Mouse (Mus musculus) heart, embryonic 10.5 days (tissue): ENCODE measurements around the gene Polg2. TPM values are rescaled to one million over a fixed set of nuclear protein-coding genes. Genes with fewer than 3 reads are reported as not detected.
"Not testable (repeated sequence)": the region's sequence is repeated elsewhere in the genome, so short reads cannot be mapped to it uniquely, and the experiment has no call there.

ENCODE experiments used
- DNase-seq: peaks from one replicate; pipeline ENCODE4 v3.0.0-alpha.2; 2017; ENCODE audit warnings: low spot score
- H3K27ac ChIP-seq: fragments of 300-500 bp; sonication (generic); 2 replicates; pipeline ENCODE4 v1.5.1; 2016; ENCODE audit warnings: mild to moderate bottlenecking
- H3K27me3 ChIP-seq: fragments of 300-500 bp; sonication (generic); 2 replicates; pipeline ENCODE4 v1.6.1; 2016; ENCODE audit warnings: mild to moderate bottlenecking; ENCODE audit not compliant: poor library complexity, insufficient read depth, severe bottlenecking
- H3K36me3 ChIP-seq: fragments of 300-500 bp; sonication (generic); 2 replicates; pipeline ENCODE4 v1.6.1; 2016; ENCODE audit warnings: mild to moderate bottlenecking, moderate library complexity
- H3K4me1 ChIP-seq: fragments of 300-500 bp; sonication (generic); 2 replicates; pipeline ENCODE4 v1.6.1; 2016; ENCODE audit warnings: mild to moderate bottlenecking
- H3K4me3 ChIP-seq: fragments of 300-500 bp; sonication (generic); 2 replicates; pipeline ENCODE4 v1.5.1; 2016; ENCODE audit warnings: mild to moderate bottlenecking, moderate library complexity
- H3K9me3 ChIP-seq: fragments of 300-500 bp; sonication (generic); 2 replicates; pipeline ENCODE4 v1.6.1; 2016; ENCODE audit warnings: mild to moderate bottlenecking, moderate library complexity
- WGBS: fragments of 180-500 bp; shearing (Covaris S2); methylation state at CpG from one replicate; pipeline ENCODE4 v1.1.7; 2016; 5-methylcytosine and 5-hydroxymethylcytosine counted together
- polyA plus RNA-seq: library from polyadenylated mRNA; unstranded; fragments of >200 nt; fragmentation: Nextera tagmentation; extraction: Ambion mirVana; gene quantifications from 2 replicates; pipeline ENCODE4 v1.2.1, GENCODE M21; 2016

Polg2 gene
- polyA plus RNA-seq, 1 experiment from 2014 or later: 9.9 TPM

GRCm38 (mm10) chr11:106816316-106816715 lies 37.0 kb upstream of the Polg2 start:
- Histone ChIP-seq H3K9me3 (no peaks in the 10 kb centered on the region), H3K27me3 (no peaks in the 10 kb centered on the region), H3K4me1 (peaks cover 13% of the 10 kb centered on the region), H3K4me3 (no peak overlapping the region), H3K27ac (no peak overlapping the region), H3K36me3 (peaks cover 91% of the 10 kb centered on the region)
- no peak for DNase-seq
- 79% methylated on average over 7 of the region's 7 CpGs for WGBS

GRCm38 (mm10) chr11:106815761-106816160 lies 36.4 kb upstream of the Polg2 start:
- peaks cover 95% of the 10 kb centered on the region for H3K36me3 ChIP-seq
- H3K27ac ChIP-seq: no peak overlapping the region
- no peaks in the 10 kb centered on the region for H3K27me3 ChIP-seq
- H3K4me3 ChIP-seq: no peak overlapping the region
- no peaks in the 10 kb centered on the region for H3K9me3 ChIP-seq
- no peak for DNase-seq
- WGBS: 76% methylated on average over 2 of the region's 2 CpGs
- peaks cover 13% of the 10 kb centered on the region for H3K4me1 ChIP-seq

GRCm38 (mm10) chr11:106815331-106815730 lies 36.0 kb upstream of the Polg2 start:
- Histone ChIP-seq H3K4me3 (no peak overlapping the region), H3K9me3 (no peaks in the 10 kb centered on the region), H3K27ac (no peak overlapping the region), H3K36me3 (peaks cover 96% of the 10 kb centered on the region), H3K27me3 (no peaks in the 10 kb centered on the region), H3K4me1 (peaks cover 13% of the 10 kb centered on the region)
- 85% methylated on average over 2 of the region's 2 CpGs for WGBS
- DNase-seq: no peak

- peaks cover 13% of the 10 kb centered on the region for H3K4me1 ChIP-seq
- no peaks in the 10 kb centered on the region for H3K27me3 ChIP-seq
- no peaks in the 10 kb centered on the region for H3K9me3 ChIP-seq
- H3K27ac ChIP-seq: no peak overlapping the region
- DNase-seq: no peak
- WGBS: 75% methylated on average over 14 of the region's 14 CpGs
- peaks cover 98% of the 10 kb centered on the region for H3K36me3 ChIP-seq
- H3K4me3 ChIP-seq: no peak overlapping the region
These were observed 35.4 kb upstream of the Polg2 start for GRCm38 (mm10) chr11:106814601-106815320.

GRCm38 (mm10) chr11:106812410-106813136 lies 33.2 kb upstream of the Polg2 start:
- H3K27me3 ChIP-seq: no peaks in the 10 kb centered on the region
- peaks cover 7% of the 10 kb centered on the region for H3K4me1 ChIP-seq
- DNase-seq: no peak
- no peak overlapping the region for H3K27ac ChIP-seq
- WGBS: 91% methylated on average over 7 of the region's 7 CpGs
- H3K36me3 ChIP-seq: peaks cover 88% of the 10 kb centered on the region
- no peaks in the 10 kb centered on the region for H3K9me3 ChIP-seq
- no peak overlapping the region for H3K4me3 ChIP-seq

GRCm38 (mm10) chr11:106807442-106807841 lies 28.1 kb upstream of the Polg2 start:
- H3K27me3 ChIP-seq, H3K9me3 ChIP-seq, H3K27ac ChIP-seq, H3K4me1 ChIP-seq, DNase-seq, H3K4me3 ChIP-seq: not testable (repeated sequence)
- WGBS: 90% methylated on average over 1 of the region's 1 CpGs
- H3K36me3 ChIP-seq: peaks cover 71% of the 10 kb centered on the region

- whole genome bisulfite sequencing: 89% methylated on average over 10 of the region's 10 CpGs
- H3K4me3 ChIP-seq: no peak overlapping the region
- no peak overlapping the region for H3K27ac ChIP-seq
- H3K36me3 ChIP-seq: peaks cover 84% of the 10 kb centered on the region
- H3K4me1 ChIP-seq: no peaks in the 10 kb centered on the region
- H3K27me3 ChIP-seq: no peaks in the 10 kb centered on the region
- no peak for DNase-seq
- H3K9me3 ChIP-seq: peaks cover 6% of the 10 kb centered on the region; the same call in 1 of the 2 replicates
These were observed 22.8 kb upstream of the Polg2 start for GRCm38 (mm10) chr11:106802069-106802627.

- peak; percentile 78 for DNase-seq
- Histone ChIP-seq H3K27ac (no peak overlapping the region), H3K9me3 (peaks cover 6% of the 10 kb centered on the region; the same call in 1 of the 2 replicates), H3K4me1 (no peaks in the 10 kb centered on the region), H3K27me3 (no peaks in the 10 kb centered on the region), H3K4me3 (no peak overlapping the region), H3K36me3 (peaks cover 87% of the 10 kb centered on the region)
- 55% methylated on average over 9 of the region's 9 CpGs for WGBS
These were observed 16.3 kb upstream of the Polg2 start for GRCm38 (mm10) chr11:106795679-106796078.

- Histone ChIP-seq H3K36me3 (peaks cover 68% of the 10 kb centered on the region), H3K9me3 (peaks cover 6% of the 10 kb centered on the region; the same call in 1 of the 2 replicates), H3K4me3 (no peak overlapping the region), H3K27me3 (no peaks in the 10 kb centered on the region), H3K4me1 (no peaks in the 10 kb centered on the region), H3K27ac (no peak overlapping the region)
- WGBS: 73% methylated on average over 4 of the region's 4 CpGs
- DNase-seq: no peak
These were observed 14.5 kb upstream of the Polg2 start for GRCm38 (mm10) chr11:106793846-106794245.

GRCm38 (mm10) chr11:106789649-106790048 lies 10.3 kb upstream of the Polg2 start:
- DNase-seq: no peak
- under 1% methylated on average over 6 of the region's 6 CpGs for WGBS
- no peaks in the 10 kb centered on the region for H3K9me3 ChIP-seq
- H3K27ac ChIP-seq: peak overlapping the region; percentile 100
- peak overlapping the region; percentile 95 for H3K4me3 ChIP-seq
- peaks cover 5% of the 10 kb centered on the region; the same call in 1 of the 2 replicates for H3K4me1 ChIP-seq
- no peaks in the 10 kb centered on the region for H3K27me3 ChIP-seq
- H3K36me3 ChIP-seq: peaks cover 60% of the 10 kb centered on the region

- no peaks in the 10 kb centered on the region for H3K9me3 ChIP-seq
- peak within 1 kb of the TSS; percentile 95 for H3K4me3 ChIP-seq
- DNase-seq: peak; percentile 99
- H3K27ac ChIP-seq: peak within 1 kb of the TSS; percentile 100
- no peaks in the 10 kb centered on the region for H3K27me3 ChIP-seq
- peaks cover 5% of the 10 kb centered on the region; the same call in 1 of the 2 replicates for H3K4me1 ChIP-seq
- H3K36me3 ChIP-seq: peaks cover 60% of the 10 kb centered on the region
- under 1% methylated on average over 53 of the region's 58 CpGs for WGBS
These were observed 9.6 kb upstream of the Polg2 start, which contains the start of the genes Ddx5 and Cep95 for GRCm38 (mm10) chr11:106788775-106789459. Gene Ddx5, minus strand, starts transcription at chr11:106789185. Gene Cep95, plus strand, starts transcription at chr11:106789252.

- Histone ChIP-seq H3K4me1 (peaks cover 5% of the 10 kb centered on the region; the same call in 1 of the 2 replicates), H3K27me3 (no peaks in the 10 kb centered on the region), H3K4me3 (peak overlapping the region; percentile 95), H3K27ac (peak overlapping the region; percentile 100), H3K9me3 (no peaks in the 10 kb centered on the region), H3K36me3 (peaks cover 60% of the 10 kb centered on the region)
- under 1% methylated on average over 75 of the region's 79 CpGs for WGBS
- DNase-seq: peak; percentile 97
These were observed 8.9 kb upstream of the Polg2 start for GRCm38 (mm10) chr11:106788026-106788774.
